Mouse (Mus musculus) liver, postnatal 0 days (tissue): ENCODE data around the gene Prnd.

Source experiments
- CTCF ChIP-seq: sonication (generic); IDR thresholded peaks from 2 replicates; pipeline ENCODE4 v1.5.1; 2016; ENCODE audit warnings: antibody characterized with exemption, low read depth
- EP300 ChIP-seq: IDR thresholded peaks from 2 replicates; pipeline ENCODE4 v1.6.1; 2016; ENCODE audit warnings: antibody characterized with exemption, low read depth, mild to moderate bottlenecking

- no peak for TF ChIP-seq CTCF
- no peak for TF ChIP-seq EP300
Measured at GRCm38 (mm10) chr2:131976663-131977062, 26.0 kb downstream of the Prnd start.
